Mouse (Mus musculus) thymus, postnatal 25 days (tissue): ENCODE measurements around the gene Esrrg.

Source experiments
- DNase-seq: peaks from one replicate; pipeline ENCODE4 v3.0.0; 2022

Gene Esrrg

DNA sequence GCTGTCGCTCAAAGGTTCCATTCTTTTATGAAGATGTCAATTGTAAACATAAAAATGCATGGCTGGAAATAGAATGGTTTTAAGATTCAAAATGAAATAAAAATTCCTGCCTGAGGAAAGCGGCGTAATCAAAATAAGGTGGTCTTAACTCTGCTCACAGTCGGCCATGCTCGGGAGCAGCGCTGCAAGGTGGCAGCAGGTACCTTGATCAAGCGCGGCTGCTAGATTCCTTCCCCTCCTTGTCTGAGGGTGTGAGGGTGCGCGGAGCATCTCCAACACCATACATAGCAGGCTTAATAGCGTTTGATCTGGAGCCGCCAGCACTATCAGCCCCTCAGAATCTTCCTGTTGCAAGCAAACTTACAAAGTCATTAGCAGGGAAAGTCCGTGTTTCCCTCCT is 399.9 kb downstream of the Esrrg start:
- DNase-seq, result no peak

DNA sequence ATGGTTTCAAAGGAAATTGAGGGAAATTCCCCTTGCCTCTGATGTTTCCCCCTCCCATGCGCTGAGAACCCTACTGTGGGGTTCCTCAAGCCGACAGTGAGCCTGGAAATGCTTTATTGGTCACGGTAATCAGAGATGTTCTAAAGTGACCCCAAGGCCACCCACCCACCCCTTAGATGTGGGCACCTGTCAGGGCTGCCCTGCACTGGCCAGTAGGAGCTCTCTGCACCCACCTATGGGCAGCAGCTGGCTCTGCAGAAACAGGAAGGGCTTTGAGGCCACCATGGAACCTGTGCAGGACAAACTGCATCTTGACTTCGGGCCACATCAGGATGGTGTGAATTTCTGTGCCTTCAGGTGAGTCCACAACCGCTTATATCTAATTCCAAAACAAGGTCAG is 401.3 kb downstream of the Esrrg start:
- DNase-seq, result no peak

DNA sequence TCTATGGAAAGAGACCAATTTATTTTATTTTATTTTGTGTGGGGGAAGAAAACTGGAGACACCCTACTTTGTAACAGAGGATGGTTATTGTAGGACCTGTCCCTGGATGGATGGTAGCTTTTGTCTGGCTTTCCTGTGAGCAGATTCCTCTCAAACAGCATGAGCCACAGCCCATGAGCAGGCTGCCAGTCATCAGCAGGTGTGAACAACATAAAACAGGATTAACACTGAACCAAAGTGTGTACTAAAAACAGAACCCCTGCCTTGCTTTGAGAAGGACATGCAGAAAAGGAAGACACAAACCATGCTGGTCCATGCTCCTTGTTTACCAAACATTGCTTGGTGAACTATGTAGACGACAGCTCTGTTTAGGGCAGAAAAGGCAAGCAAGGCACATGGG is 402.3 kb downstream of the Esrrg start:
- DNase-seq, result no peak

DNA sequence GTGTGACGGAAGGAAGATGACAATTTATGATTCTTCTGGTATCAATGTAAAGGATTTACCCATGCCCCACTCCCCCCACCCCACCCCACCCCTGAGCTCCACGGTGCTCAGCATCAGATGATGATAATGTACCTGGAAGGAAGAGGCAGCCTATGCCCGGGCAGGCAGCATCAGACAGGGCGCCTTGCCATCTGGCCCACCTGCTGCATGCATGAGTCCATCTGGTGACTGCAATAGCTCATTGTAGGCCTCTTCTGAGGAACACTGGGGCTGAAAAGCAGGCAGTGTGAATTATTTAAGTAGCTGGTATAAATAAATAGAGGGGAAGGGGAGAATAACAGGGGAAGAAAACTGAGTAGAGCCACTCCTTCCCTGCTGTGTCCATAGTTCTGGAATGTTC is 405.8 kb downstream of the Esrrg start:
- no peak for DNase-seq

DNA sequence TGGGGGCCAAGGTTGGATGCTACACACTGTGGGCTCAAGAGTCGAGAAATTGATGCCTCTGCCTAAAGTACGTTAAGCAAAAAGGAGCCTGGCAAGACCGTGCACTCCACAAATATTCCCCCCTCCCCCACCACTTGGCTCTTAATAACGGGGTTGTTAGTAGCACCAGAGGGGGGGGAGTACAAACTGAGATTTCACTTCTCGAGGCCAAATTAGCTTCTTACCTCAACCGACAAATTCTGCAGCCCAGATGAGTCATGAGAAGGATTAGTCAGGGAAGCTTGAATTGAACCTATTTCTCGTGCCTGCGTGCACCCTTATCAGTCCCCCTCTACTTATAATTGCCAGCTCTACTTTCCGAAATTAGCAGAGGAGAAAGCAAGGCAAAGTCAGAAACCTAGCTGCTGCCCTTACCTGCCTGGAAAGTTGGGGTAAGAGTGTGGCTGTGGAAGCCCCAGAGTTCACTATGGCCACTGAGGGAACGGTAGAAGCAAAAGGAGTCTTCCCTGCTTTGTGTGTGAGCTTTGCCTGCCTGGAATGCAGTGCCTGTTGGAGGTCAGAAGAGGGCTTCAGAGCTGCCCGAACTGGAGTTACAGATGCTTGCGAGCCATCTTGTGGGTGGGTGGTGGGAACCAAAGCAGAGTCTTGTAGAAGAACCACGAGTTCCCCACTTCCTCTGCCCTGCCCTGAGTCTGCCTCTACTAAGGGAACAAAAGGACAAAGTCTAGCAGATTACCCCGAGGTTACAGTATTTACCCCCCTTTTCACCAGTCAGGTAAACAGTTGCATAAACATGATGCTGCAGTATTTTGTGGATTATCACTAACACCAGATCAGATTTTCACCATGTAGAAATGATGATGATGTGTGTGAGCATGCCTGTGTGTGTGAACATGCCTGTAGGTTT is 409.6 kb downstream of the Esrrg start:
- DNase-seq, result no peak

DNA sequence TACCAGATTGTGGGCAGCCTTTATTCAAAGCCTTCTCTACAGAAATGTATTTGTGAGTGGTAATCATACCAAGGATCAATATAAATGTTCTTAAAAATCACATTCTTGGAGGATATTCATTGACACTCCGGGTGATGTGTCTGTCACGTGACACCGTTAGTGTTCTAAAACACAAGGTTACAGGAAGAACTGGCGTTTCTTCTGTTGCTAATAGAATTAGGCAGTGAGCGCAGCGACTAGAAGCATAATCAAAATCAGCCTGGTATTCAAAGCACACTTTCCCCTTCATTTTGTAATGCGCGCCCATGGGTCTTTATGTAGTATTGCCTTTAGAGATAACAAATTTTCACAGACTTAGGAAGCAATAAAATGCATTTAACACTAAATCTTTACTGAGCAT is 420.6 kb downstream of the Esrrg start:
- no peak for DNase-seq

DNA sequence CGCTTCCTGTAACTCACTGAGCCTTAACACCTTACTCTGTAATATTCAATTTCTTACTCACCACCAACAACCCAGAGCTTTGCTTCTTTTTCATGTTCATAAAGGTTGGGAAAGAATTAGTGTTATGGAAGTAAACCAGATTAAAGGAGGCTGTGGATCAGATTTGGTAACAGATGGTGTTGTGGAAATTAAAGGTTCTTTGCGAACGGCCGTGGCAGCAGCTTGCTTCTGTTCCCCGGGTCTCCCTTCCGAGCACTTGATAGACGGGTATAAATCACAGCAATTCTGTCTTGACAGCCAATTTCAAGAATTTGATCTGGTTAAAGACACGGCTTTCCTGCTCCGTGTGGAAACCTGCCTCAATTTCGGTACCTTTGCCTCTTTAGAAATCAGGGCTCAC is 421.5 kb downstream of the Esrrg start:
- DNase-seq, result no peak

DNA sequence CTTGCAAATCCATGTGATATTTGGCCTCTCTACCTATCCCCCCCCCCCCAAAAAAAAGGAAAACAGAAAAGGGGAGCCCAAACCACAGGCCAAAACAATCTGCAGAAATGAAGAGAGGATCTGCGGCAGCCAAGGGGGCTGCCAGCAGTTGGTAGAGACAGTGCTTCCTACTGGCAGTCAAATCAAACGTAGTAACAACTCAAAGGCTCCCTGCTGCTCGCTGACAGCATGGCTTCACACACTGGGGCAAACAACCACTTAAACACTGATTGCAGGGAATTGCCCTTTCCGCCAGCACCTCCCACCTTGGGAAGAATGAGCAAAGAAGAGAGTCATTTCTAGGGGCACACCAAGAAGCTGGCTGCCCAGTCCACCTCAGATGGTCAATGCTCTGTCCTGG is 422.7 kb downstream of the Esrrg start:
- DNase-seq, result no peak

DNA sequence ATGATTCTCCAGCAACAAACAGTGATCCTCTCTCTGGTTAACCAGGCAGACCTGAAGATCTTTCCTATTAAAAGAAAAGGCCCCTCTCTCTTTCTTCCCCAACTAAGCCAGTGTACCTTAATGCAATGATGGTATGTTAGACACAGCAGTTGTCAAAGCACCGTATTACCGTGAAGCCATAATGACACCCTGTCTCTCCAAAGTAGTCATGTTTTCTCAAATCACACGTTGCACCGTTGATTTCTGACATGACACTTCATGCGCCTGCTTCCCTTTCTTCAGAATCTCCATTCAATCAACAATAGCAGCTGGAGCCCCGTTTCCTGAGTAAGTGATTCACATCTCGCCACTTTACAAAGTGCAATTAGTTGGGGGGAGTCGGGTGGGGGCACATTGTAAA is 427.4 kb downstream of the Esrrg start:
- no peak for DNase-seq

DNA sequence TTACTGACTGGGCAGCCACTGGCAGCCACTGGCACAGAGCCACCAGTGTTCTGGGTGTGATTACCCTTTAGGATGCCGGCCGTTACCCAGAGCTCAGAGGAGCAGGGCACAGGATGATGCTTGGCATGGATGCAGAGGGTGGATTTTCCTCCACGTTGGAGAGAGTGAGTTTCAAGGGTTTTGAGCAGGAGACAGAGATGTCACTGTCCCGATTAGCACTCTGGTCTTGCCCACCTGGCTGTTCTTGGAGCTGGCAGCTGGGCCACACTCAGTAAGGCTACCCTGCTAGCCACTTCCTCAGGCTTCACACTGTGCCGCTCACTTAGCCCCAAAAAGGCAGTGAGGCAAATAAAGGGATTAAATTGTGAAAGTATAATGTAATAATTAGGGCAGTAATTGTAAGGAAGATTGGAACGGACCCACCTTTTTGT is 438.1 kb downstream of the Esrrg start:
- DNase-seq, result no peak

DNA sequence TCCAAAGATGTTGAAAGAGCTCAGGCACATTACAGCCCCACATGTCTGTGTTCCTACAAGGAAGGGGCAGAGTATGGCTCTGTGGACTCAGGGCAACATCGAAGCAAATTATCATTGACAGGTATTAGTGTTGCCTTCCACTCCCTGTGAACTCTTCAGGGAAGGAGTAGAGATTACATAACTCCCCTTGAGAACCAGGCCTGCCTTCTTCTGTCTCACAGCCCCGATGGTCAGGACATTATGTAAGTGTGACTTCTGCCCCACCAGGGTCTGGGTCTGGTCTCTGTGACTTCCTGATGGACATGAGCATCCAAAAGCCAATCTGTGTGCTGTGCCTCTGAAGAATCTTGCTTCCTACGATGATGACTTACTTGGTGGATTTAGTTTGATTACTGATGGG is 438.6 kb downstream of the Esrrg start:
- no peak for DNase-seq

DNA sequence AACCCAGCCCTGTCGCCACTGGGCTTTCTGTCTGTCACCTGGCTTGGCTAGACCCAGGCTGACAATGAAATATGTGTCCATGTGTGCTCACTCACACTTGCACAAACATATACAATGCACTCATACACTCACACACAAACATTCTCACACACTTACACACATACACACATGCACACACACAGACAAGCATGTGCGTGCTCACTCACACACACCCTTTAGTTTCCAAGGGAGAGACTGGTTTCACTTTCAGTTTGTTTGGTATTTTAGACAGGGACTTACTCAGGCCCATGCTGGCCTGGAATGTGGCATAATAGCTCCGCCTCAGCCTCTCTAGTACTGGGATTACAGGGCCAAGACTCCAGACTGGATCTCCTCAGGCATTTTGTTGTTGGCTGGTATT is 447.3 kb downstream of the Esrrg start:
- no peak for DNase-seq

DNA sequence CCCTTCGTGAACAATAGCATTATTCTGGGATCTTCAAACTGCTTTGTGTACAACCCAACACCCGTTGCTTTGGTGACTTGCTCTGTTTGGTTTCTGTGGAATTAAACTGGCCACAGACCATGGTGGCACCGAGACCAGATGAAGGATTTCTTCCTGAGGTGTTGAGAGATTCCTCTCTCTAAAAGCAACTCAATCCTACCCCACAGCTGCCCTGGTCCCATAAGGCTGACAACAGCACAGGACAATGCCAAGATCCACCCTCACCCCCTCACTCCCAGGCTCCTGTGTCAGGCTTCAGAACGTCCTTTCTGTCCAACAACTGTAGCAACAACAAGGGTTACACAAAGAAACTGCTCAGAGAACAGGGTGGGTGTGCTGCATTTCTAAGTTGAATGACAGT is 449.3 kb downstream of the Esrrg start:
- DNase-seq, result no peak

DNA sequence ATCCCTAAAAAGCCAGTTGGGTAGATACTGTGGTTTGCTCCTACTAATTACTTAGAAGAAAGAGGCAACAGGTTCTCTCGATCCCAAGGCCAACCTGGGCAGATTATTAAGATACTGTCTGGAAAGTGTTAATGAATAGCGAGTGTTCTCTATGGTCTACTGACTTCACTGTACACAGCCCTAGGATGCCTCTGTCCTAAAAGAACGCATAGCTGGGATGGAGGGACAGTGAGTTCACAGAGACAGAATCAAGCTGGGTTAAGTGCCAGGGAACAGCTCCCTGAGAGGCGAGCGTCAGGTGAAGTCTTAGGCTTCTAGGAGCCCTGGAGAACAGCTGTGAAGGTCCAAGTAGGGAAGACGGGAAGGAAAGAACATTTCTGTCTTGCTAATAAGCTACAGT is 450.4 kb downstream of the Esrrg start:
- no peak for DNase-seq

DNA sequence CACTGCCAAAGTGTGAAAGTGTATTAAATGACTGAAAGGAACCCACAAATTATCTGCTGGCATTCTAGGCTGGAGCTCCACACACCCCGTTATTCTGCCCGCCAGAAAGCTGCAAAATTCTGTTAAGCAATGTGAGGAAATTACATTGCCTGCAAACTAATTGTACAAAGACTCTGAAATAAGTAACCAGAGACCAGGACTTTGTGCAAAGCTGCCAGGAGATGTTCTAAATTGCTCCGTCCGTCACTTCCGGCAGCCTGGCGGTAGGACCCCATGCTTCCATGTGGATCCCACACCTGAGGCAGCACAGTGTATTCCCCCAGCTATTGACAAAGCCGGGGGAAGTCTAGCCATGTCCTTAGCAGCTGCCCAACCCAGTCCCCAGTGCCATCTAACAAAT is 451.9 kb downstream of the Esrrg start:
- no peak for DNase-seq

DNA sequence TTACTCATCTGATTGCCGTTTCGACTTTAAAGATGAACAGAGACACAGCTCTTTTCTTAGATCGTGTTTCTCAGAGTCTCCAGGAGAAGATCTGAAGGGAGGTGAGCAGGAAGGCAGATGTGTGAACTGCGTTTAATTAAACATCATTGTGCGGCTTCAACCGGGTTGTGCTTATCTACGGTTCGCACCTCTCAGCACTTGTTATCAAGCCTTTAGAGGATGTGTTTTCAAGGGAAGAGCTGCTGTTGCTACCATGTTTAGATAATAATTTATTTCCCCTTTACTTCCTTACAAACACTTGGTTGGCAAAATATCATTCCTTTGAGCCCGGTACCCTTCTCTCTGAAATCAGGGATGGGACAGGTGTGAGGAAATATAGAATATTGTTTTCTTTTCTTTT is 460.2 kb downstream of the Esrrg start:
- DNase-seq, result no peak

DNA sequence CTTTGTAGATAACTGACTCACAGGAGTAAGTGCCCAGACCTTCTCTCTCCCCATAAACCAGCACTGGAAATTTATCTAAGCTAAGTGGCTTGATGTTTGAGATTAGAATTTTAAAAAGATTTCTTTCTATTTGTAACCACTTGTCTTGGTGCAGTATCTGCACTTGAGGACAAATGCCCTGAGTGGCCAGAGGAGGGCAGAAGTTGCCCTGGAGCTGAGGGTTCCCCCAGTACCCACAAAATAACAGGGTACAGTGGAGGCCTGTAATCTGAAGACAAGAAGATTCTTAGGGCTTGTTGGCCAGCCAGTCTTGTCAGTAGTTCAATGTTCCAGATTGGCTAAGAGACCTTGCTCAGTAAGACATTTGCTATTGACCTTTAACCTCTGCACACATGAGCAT is 461.3 kb downstream of the Esrrg start:
- DNase-seq, result no peak

DNA sequence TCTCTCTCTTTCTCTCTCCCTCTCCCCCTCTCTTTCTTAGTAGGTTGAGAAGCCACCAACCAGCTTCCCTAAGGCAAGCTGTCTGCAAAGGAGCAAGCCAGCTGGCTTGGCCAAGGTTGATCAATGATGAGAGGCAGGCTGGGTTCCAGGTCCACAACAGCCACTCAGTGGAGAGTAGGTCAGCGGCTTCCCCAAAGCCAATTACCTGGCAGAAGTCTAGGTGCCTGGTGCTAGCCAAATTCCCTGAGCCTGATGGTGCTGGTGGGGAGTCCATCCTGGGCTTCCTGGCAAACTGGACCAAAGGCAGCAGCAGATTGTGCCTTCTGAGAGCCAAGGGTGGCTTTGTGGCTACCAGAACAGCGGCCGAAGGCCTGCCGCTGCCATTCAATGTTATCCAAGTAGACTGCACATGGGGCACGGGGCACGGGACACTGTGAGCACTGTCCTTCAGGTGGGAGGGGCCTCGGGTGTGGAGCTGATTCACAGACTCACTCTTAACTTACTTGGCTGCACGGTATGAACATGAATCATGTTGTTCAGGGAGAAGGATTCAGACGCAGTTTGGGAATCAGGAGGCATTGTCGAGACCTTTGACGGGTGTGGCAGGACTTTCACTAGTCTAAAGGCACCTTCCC is 469.1 kb downstream of the Esrrg start:
- no peak for DNase-seq

DNA sequence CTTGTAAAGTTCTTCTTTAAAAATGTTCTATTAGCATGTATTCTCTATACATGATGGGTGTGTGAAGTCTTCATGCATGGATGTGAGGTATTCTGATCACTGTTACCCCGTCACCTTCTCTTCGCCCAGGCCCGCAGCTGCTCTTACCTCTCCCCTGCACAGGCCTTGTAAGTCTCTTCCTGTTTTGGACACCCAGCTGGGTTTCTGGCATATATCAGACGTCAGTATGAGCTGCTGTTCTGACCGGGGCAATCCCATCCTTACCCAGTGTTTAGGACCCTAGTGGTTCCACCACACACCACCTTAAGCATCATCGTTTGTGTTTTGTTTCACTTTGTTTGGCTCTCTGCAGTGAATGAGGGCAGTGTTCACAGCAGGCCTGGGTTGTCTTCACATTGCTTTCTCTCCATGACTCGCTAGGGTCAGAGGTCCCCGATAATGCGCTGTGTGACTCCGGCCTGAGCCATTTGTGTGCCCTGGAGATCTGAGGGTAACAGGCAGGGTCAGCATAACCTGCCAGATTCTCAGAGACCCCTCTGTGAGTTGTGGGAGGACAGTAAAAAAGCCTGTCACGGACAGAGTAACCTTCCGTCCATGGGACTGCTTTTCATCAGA is 471.8 kb downstream of the Esrrg start:
- DNase-seq, result no peak

DNA sequence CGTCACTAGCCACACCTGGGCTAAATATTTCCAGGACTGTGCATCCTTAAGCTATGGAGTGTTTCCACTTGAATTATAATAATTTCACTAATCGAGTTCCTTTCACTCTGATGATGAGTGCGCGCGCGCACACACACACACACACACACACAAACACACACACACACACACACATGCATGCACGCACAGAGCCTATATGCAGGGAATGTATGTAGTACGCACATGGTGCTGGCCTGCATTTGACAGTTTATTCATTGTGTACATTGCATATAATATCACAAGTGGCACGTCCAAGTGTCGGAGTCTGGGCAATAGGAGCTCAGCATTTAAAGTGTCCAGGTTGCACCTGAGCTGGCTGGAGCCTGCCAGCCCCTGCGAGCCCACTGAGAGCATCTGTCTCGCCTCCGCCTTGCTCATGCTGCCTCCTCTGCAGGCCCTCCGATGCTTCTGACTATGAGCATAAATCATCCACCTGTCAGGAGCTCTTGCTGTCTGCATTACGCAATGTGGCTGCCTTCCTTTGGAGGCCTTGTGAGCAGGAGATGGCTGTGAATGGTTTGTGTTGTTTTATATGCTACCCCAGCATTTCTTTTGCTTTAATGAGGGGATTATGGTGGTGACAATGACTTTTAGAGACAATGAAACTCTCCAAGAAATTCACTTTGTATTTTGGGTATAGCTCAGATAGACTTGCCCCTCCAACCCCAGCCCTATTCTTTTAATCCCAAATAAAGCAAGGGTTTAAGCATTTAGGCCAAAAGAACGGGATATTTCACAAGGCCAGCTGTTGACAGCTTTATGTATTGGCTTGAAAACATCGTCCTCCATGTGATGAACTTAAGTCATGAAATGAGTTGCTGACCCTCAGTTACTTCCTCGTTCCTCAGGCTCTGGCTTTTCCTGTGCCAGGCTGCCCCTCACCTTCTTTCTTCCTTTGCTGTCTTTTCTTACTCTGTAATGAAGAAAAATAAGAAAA is 474.4 kb downstream of the Esrrg start:
- no peak for DNase-seq

DNA sequence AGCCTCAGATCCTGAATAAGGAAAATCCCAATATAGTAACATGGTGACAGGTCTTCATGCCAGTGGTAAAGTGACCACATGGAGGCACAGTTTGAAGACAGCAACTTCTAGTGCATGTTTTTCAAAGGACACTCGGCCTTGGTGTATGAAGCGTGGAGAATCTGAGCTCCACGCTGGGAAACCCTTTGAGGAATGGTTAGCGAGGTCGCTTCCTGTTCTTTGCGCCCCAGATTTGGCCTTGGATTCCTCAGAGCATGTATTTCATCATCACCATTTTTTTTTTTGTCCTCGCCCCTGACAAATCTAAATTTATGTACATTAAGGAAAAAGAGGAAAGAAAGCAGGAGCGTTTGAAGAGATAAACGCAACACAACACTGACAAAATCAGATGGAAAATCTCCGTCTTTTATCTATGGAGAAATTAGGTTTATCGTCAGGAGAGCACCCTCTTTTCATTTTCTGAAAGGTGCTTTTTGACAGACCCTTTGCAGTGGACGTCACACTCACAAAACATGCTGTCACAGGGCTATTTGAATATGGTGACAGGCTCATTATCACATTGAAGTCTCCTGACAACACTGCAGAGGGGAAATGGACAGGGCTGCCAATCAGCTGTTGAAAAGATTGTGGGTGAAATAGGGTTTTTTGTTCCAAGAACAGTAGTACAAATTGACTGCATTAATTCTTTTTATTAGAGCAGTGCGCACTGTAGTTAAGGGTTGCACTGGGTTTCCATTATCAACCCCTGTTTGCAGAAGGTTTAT is 476.7 kb downstream of the Esrrg start:
- no peak for DNase-seq

DNA sequence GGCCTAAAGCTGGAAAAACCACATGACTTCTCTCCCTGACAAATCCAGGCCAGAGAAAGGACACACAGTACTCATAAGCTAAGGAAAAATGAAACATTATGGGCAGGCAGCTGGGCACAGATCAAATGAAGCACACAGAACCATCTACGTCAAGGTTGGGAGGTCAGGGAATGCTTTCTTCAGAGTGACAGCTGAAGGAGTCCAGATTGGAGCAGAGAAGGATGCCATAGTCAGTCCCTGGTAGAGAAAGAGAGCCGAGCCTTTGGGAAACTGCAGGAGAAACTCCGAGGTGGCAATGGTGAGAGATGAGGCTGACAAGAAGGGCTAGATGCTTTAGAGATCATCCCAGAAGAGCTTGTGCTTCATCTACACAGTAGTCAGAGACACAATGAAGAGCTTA is 485.1 kb downstream of the Esrrg start:
- no peak for DNase-seq
